Comparison of ENCODE assay signal across 16 mouse cellular contexts in the genomic region with DNA sequence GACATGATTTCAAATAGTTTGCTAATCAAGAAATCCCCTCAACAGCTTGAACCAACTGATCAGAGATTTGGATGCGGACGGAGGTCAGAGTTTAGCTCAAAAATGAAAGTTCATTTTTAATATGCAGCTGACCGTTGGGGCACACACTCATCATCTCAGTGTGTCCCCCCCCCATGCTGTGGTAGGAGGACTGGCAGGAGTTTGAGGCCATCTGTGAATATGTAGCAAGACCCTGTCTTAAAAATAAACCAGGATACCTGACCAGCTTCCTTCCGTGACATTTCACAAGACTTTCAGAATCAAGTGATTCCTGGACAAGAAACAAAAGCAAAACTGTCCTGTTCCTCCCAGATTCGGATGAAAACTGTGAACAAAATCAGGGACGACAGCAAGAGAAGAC.
"Had no signal": no experiment of that assay in that cellular context is flagged by ENCODE, and none has a peak within 500 bp of the region (broad histone marks: within the 10 kb centered on the region; RNA-seq: fewer than 3 reads in every experiment).

No protein-coding gene starts in this region.

- H3K4me2 ChIP-seq: lung, embryonic 15.5 days; midbrain, embryonic 11.5 days; midbrain, embryonic 13.5 days; midbrain, embryonic 15.5 days; neural tube, embryonic 12.5 days; stomach, embryonic 15.5 days had no signal

- H3K9me3 ChIP-seq: lung, embryonic 15.5 days; midbrain, embryonic 13.5 days; midbrain, embryonic 15.5 days; neural tube, embryonic 12.5 days; stomach, embryonic 15.5 days had no signal

- H3K27ac ChIP-seq: lung, embryonic 15.5 days; midbrain, embryonic 13.5 days; midbrain, embryonic 15.5 days; neural tube, embryonic 12.5 days; stomach, embryonic 15.5 days; stomach, postnatal 0 days had no signal

- H3K4me3 ChIP-seq: lung, embryonic 15.5 days; midbrain, embryonic 13.5 days; midbrain, embryonic 15.5 days; neural tube, embryonic 12.5 days; stomach, embryonic 15.5 days had no signal

- DNase-seq: lung, adult 2 months; lung, postnatal 14 days; lung, postnatal 36 days; right cerebral cortex, postnatal 14 days; thymus, adult 2 months; thymus, postnatal 25 days; thymus, postnatal 4 days had no signal

- H3K9ac ChIP-seq: lung, embryonic 15.5 days; midbrain, embryonic 13.5 days; midbrain, embryonic 15.5 days; neural tube, embryonic 12.5 days; stomach, embryonic 15.5 days had no signal

- H3K27me3 ChIP-seq: lung, embryonic 15.5 days; megakaryocyte, embryonic 14.5 days; midbrain, embryonic 13.5 days; midbrain, embryonic 15.5 days; neural tube, embryonic 12.5 days; stomach, embryonic 15.5 days had no signal

- H3K36me3 ChIP-seq: lung, embryonic 15.5 days; midbrain, embryonic 13.5 days; midbrain, embryonic 15.5 days; neural tube, embryonic 12.5 days; stomach, embryonic 15.5 days had no signal

- H3K4me1 ChIP-seq: lung, embryonic 15.5 days; midbrain, embryonic 13.5 days; midbrain, embryonic 15.5 days; stomach, embryonic 15.5 days had no signal

- ATAC-seq: lung, postnatal 0 days; midbrain, embryonic 13.5 days; midbrain, embryonic 15.5 days had no signal
